Mouse (Mus musculus): ENCODE measurements at regions not wholly inside any gene's neighbourhood (a gene's known extent, or its start where the extent isn't known, plus 50 kb on each side); places are given as distances from the start of the nearest gene placed in this dataset.
"Not testable (repeated sequence)": the region's sequence is repeated elsewhere in the genome, so short reads cannot be mapped to it uniquely, and the experiment has no call there.

DNA sequence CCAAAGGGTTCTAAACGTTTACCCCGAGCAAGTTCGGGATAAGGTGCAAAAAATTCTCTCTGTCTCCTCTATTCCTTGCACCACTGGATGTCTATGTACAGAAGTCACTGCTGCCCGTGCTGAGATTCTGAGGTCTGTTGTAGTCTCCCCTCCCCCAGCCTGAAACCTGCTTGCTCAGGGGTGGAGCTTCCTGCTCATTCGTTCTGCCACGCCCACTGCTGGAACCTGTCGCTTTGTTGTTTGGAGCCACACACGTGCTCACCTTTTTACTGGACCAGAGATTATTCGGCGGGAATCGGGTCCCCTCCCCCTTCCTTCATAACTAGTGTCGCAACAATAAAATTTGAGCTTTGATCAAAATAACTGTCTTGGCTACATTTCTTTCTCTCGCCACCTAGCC lies 289.7 kb upstream of the Irx1 start:
- TF ChIP-seq CTCF (IDR thresholded peaks at IDR 0.05; ENCODE audit: low read depth); EP300 (optimal IDR thresholded peaks at IDR 0.05): not testable (repeated sequence)

Measured in stomach, postnatal 0 days (tissue).